Mouse (Mus musculus): ENCODE results near the gene Midn.

The Midn gene

GRCm38 (mm10) chr10:80143664-80144063, 4.4 kb upstream of the Midn start:
- no peak for DNase-seq (ENCODE audit: low spot score in 2 of 2)

GRCm38 (mm10) chr10:80144159-80144558, 3.9 kb upstream of the Midn start:
- DNase-seq (ENCODE audit: low spot score in 2 of 2), result no peak

GRCm38 (mm10) chr10:80144864-80145838, 2.9 kb upstream of the Midn start:
- peak; percentile 66 to 82 for DNase-seq (ENCODE audit: low spot score in 2 of 2)

- no peak for DNase-seq (ENCODE audit: low spot score in 2 of 2)
These were observed 2.2 kb upstream of the Midn start for GRCm38 (mm10) chr10:80145896-80146295.

GRCm38 (mm10) chr10:80146568-80147011, 1.5 kb upstream of the Midn start:
- DNase-seq (ENCODE audit: low spot score in 2 of 2), result no peak

GRCm38 (mm10) chr10:80147146-80147718, 840 bp upstream of the Midn start:
- DNase-seq (ENCODE audit: low spot score in 2 of 2), result no peak

GRCm38 (mm10) chr10:80148610-80149290, 678 bp downstream of the Midn start:
- peak; percentile 95 for DNase-seq (ENCODE audit: low spot score in 2 of 2)

- peak; percentile 97 to 99 for DNase-seq (ENCODE audit: low spot score in 2 of 2)
These were observed 1.5 kb downstream of the Midn start for GRCm38 (mm10) chr10:80149291-80150225.

GRCm38 (mm10) chr10:80150226-80151210, 2.4 kb downstream of the Midn start:
- peak in 1 of 2 experiments; percentile 66 for DNase-seq (ENCODE audit: low spot score in 2 of 2)

GRCm38 (mm10) chr10:80151211-80152034, 3.4 kb downstream of the Midn start:
- peak; percentile 66 to 75 for DNase-seq (ENCODE audit: low spot score in 2 of 2)

GRCm38 (mm10) chr10:80152071-80152872, 4.2 kb downstream of the Midn start:
- DNase-seq (ENCODE audit: low spot score in 2 of 2), result peak in 1 of 2 experiments; percentile 58

GRCm38 (mm10) chr10:80152873-80153260, 4.8 kb downstream of the Midn start:
- DNase-seq (ENCODE audit: low spot score in 2 of 2), result peak in 1 of 2 experiments; percentile 62

- no peak for DNase-seq (ENCODE audit: low spot score in 2 of 2)
These were observed 5.6 kb downstream of the Midn start for GRCm38 (mm10) chr10:80153713-80154112.

- DNase-seq (ENCODE audit: low spot score in 2 of 2), result no peak
These were observed 6.3 kb downstream of the Midn start for GRCm38 (mm10) chr10:80154384-80154783.

- no peak for DNase-seq (ENCODE audit: low spot score in 2 of 2)
These were observed 7.2 kb downstream of the Midn start for GRCm38 (mm10) chr10:80155277-80155676.

GRCm38 (mm10) chr10:80156002-80156751, 8.1 kb downstream of the Midn start:
- DNase-seq (ENCODE audit: low spot score in 2 of 2), result no peak

- no peak for DNase-seq (ENCODE audit: low spot score in 2 of 2)
These were observed 8.6 kb downstream of the Midn start for GRCm38 (mm10) chr10:80156752-80157053.

Data from urinary bladder, postnatal 4 days (tissue).